Comparison of ENCODE assay signal across 22 mouse cellular contexts in genomic region chr3:133348847-133349246, GRCm38 (mm10).
"Had no signal": no experiment of that assay in that cellular context is flagged by ENCODE, and none has a peak within 500 bp of the region (broad histone marks: within the 10 kb centered on the region; RNA-seq: fewer than 3 reads in every experiment).

No protein-coding gene starts in this region.

- H3K27me3 ChIP-seq: limb, embryonic 12.5 days; limb, embryonic 15.5 days; megakaryocyte, embryonic 14.5 days; stomach, embryonic 15.5 days had no signal

- ATAC-seq: inflammation-experienced regulatory T-cells, adult 6 months had no signal

- DNase-seq: kidney, adult 11 months; kidney, adult 8-10 months; kidney, postnatal 14 days; kidney, postnatal 4 days; layer of hippocampus, adult 9-11 months; left cerebral cortex, postnatal 4 days; lung, adult 2 months; midbrain, embryonic 14.5 days; right cerebral cortex, adult 18-20 months; right cerebral cortex, postnatal 14 days; right cerebral cortex, postnatal 4 days; thymus, adult 18-20 months; thymus, postnatal 36 days had no signal

- H3K27ac ChIP-seq: left cerebral cortex, adult 2 months; limb, embryonic 12.5 days; limb, embryonic 15.5 days; liver, embryonic 14.5 days; macrophage; stomach, embryonic 15.5 days had no signal

- H3K4me3 ChIP-seq: left cerebral cortex, adult 2 months; limb, embryonic 12.5 days; limb, embryonic 15.5 days; megakaryocyte, embryonic 14.5 days; stomach, embryonic 15.5 days had no signal

- H3K4me1 ChIP-seq: limb, embryonic 12.5 days; limb, embryonic 15.5 days; megakaryocyte, embryonic 14.5 days; stomach, embryonic 15.5 days had no signal

- H3K9me3 ChIP-seq: limb, embryonic 12.5 days; limb, embryonic 15.5 days; stomach, embryonic 15.5 days had no signal

- H3K9ac ChIP-seq: limb, embryonic 12.5 days; limb, embryonic 15.5 days; liver, embryonic 14.5 days; stomach, embryonic 15.5 days had no signal

- H3K4me2 ChIP-seq: limb, embryonic 12.5 days; limb, embryonic 15.5 days; midbrain, embryonic 11.5 days; stomach, embryonic 15.5 days had no signal
